Mouse (Mus musculus) CH12.LX (cell line): Measurements from ENCODE around the gene C1qtnf1. TPM values are rescaled to one million over a fixed set of nuclear protein-coding genes. Genes with fewer than 3 reads are reported as not detected.
"Not testable (repeated sequence)": the region's sequence is repeated elsewhere in the genome, so short reads cannot be mapped to it uniquely, and the experiment has no call there.

Experiments used
- DNase-seq: peaks from one replicate; pipeline ENCODE4 v3.0.0-alpha.2; 2013; ENCODE audit errors: extremely low read depth
- H3K27ac ChIP-seq: 2 replicates; pipeline ENCODE4 v1.5.1; 2012; ENCODE audit warnings: low read depth, mild to moderate bottlenecking, control low read depth, moderate library complexity; ENCODE audit not compliant: insufficient read depth
- H3K27me3 ChIP-seq: replicated peaks from 2 replicates; pipeline ENCODE3; 2012; ENCODE audit warnings: inconsistent platforms
- H3K36me3 ChIP-seq, 2 experiments: replicated peaks in 1 of 2; 2 replicates each; pipeline versions ENCODE3 to v1.6.1; 2012; ENCODE audit warnings: inconsistent platforms in 1 of 2, low read length in 1 of 2, mild to moderate bottlenecking in 1 of 2, mixed read lengths in 1 of 2, moderate library complexity in 1 of 2; ENCODE audit not compliant: control insufficient read depth in 1 of 2, insufficient read depth in 1 of 2
- H3K4me1 ChIP-seq, 2 experiments: 2 replicates each; pipeline ENCODE4 v1.6.1; 2012; ENCODE audit warnings: inconsistent platforms in 1 of 2, moderate library complexity in 1 of 2; ENCODE audit not compliant: insufficient read depth in 2 of 2, control insufficient read depth in 1 of 2
- H3K4me2 ChIP-seq: 2 replicates; pipeline ENCODE4 v1.6.1; 2012; ENCODE audit warnings: low read depth, mild to moderate bottlenecking, control low read depth; ENCODE audit not compliant: poor library complexity, insufficient read depth, severe bottlenecking
- H3K4me3 ChIP-seq, 3 experiments: fragments of 150-350 bp in 1 of 3; sonication (generic) in 1 of 3; replicated peaks in 1 of 3; 2 replicates each; pipeline versions ENCODE3 to v1.5.1; 2011 to 2012; ENCODE audit warnings: low read depth in 2 of 3, low read length in 2 of 3, mild to moderate bottlenecking in 2 of 3, moderate library complexity in 2 of 3, control low read depth in 1 of 3, improper control_type of control experiment in 1 of 3, inconsistent platforms in 1 of 3, mixed read lengths in 1 of 3; ENCODE audit not compliant: poor library complexity in 1 of 3
- H3K79me2 ChIP-seq: replicated peaks from 2 replicates; pipeline ENCODE4 v1.6.1; 2012; ENCODE audit warnings: mild to moderate bottlenecking, moderate library complexity; ENCODE audit not compliant: control insufficient read depth, poor library complexity, insufficient read depth, severe bottlenecking; ENCODE audit errors: extremely low read depth
- H3K9ac ChIP-seq: 2 replicates; pipeline ENCODE4 v1.6.1; 2012; ENCODE audit warnings: low read depth, mild to moderate bottlenecking, control low read depth, moderate library complexity; ENCODE audit not compliant: insufficient read depth
- H3K9me3 ChIP-seq: replicated peaks from 2 replicates; pipeline ENCODE3; 2012; ENCODE audit warnings: low read length, inconsistent platforms, mixed read lengths
- BHLHE40 ChIP-seq: IDR thresholded peaks from 2 replicates; pipeline ENCODE4 v1.6.1; 2011; ENCODE audit warnings: mild to moderate bottlenecking, low read depth, low read length, improper control_type of control experiment
- CHD2 ChIP-seq: IDR thresholded peaks from 2 replicates; pipeline ENCODE4 v1.6.1; 2011; ENCODE audit warnings: low read length, improper control_type of control experiment
- ELF1 ChIP-seq: IDR thresholded peaks from 2 replicates; pipeline ENCODE4 v1.6.1; 2014; ENCODE audit warnings: low read depth, mild to moderate bottlenecking, inconsistent platforms, low read length, improper control_type of control experiment
- ETS1 ChIP-seq: conservative IDR thresholded peaks from 2 replicates; pipeline ENCODE4 v1.6.1; 2012; ENCODE audit warnings: low read depth, mild to moderate bottlenecking, inconsistent platforms, low read length, improper control_type of control experiment, moderate library complexity
- GABPA ChIP-seq: IDR thresholded peaks from 2 replicates; pipeline ENCODE4 v1.6.1; 2012; ENCODE audit warnings: low read depth, low read length, improper control_type of control experiment, inconsistent platforms; ENCODE audit not compliant: insufficient replicate concordance
- JUN ChIP-seq: IDR thresholded peaks from 2 replicates; pipeline ENCODE4 v1.6.1; 2011; ENCODE audit warnings: low read depth, mild to moderate bottlenecking, low read length, improper control_type of control experiment, moderate library complexity; ENCODE audit not compliant: insufficient read depth
- JUND ChIP-seq: conservative IDR thresholded peaks from 2 replicates; pipeline ENCODE4 v1.6.1; 2011; ENCODE audit warnings: low read depth, low read length, improper control_type of control experiment
- KAT2A ChIP-seq: IDR thresholded peaks from 2 replicates; pipeline ENCODE4 v1.6.1; 2012; ENCODE audit warnings: low read length, improper control_type of control experiment, inconsistent platforms; ENCODE audit not compliant: insufficient replicate concordance
- MAX ChIP-seq: IDR thresholded peaks from 2 replicates; pipeline ENCODE4 v1.6.1; 2011; ENCODE audit warnings: low read length, improper control_type of control experiment
- MAZ ChIP-seq: IDR thresholded peaks from 2 replicates; pipeline ENCODE4 v1.6.1; 2012; ENCODE audit warnings: low read depth, mild to moderate bottlenecking, inconsistent platforms, low read length, improper control_type of control experiment, moderate library complexity
- MEF2A ChIP-seq: IDR thresholded peaks from 2 replicates; pipeline ENCODE4 v1.6.1; 2014; ENCODE audit warnings: low read depth, mild to moderate bottlenecking, inconsistent platforms, low read length, improper control_type of control experiment, borderline replicate concordance
- MYC ChIP-seq: IDR thresholded peaks from 2 replicates; pipeline ENCODE4 v1.6.1; 2011; ENCODE audit warnings: low read depth, mild to moderate bottlenecking, improper control_type of control experiment, low read length
- NELFE ChIP-seq: IDR thresholded peaks from 2 replicates; pipeline ENCODE4 v1.6.1; 2011; ENCODE audit warnings: low read depth, low read length, improper control_type of control experiment
- NRF1 ChIP-seq: IDR thresholded peaks from 2 replicates; pipeline ENCODE4 v1.6.1; 2014; ENCODE audit warnings: low read depth, mild to moderate bottlenecking, inconsistent platforms, low read length, improper control_type of control experiment, moderate library complexity
- PAX5 ChIP-seq: IDR thresholded peaks from 2 replicates; pipeline ENCODE4 v1.6.1; 2012; ENCODE audit warnings: low read length, inconsistent platforms, mixed read lengths
- POLR2A ChIP-seq: IDR thresholded peaks from 2 replicates; pipeline ENCODE4 v1.6.1; 2011; ENCODE audit warnings: low read depth, mild to moderate bottlenecking, improper control_type of control experiment, low read length
- SMC3 ChIP-seq: IDR thresholded peaks from 2 replicates; pipeline ENCODE4 v1.6.1; 2011; ENCODE audit warnings: low read depth, low read length, improper control_type of control experiment
- UBTF ChIP-seq: IDR thresholded peaks from 2 replicates; pipeline ENCODE4 v1.6.1; 2012; ENCODE audit warnings: low read depth, mild to moderate bottlenecking, inconsistent platforms, low read length, improper control_type of control experiment, moderate library complexity
- USF2 ChIP-seq: conservative IDR thresholded peaks from 2 replicates; pipeline ENCODE4 v1.6.1; 2011; ENCODE audit warnings: low read depth, low read length, improper control_type of control experiment
- ZKSCAN1 ChIP-seq: IDR thresholded peaks from 2 replicates; pipeline ENCODE4 v1.6.1; 2012; ENCODE audit warnings: low read depth, inconsistent platforms, low read length, improper control_type of control experiment, borderline replicate concordance
- dilution Hi-C: fragments of 300-500 bp; cut with MboI; formaldehyde crosslinking; loops from 2 replicates; pipeline ENCODE4 v1.14.3; 2020; ENCODE audit warnings: low sequenced_read_pairs; ENCODE audit not compliant: extremely low pct_unique_long_range_greater_than_20kb, extremely low pct_ligation_motif_present
- in situ Hi-C: fragments of 300-500 bp; cut with MboI; formaldehyde crosslinking; loops from 3 replicates; pipeline ENCODE4 v1.14.3; 2019; ENCODE audit warnings: low sequenced_read_pairs, low pct_ligation_motif_present, low pct_unique_long_range_greater_than_20kb, mixed read lengths
- polyA plus RNA-seq: library from polyadenylated mRNA; unstranded; fragments of >175 nt; gene quantifications from 2 replicates; pipeline ENCODE4 v1.2.1, GENCODE M21; 2012; ENCODE audit warnings: low read depth; ENCODE audit not compliant: insufficient read length
- total RNA-seq, 2 experiments: library from RNA; depleted of rRNA; stranded (reverse); fragments of 300-350 nt in 1 of 2; fragments of >200 nt in 1 of 2; gene quantifications; 2 replicates each; pipeline ENCODE4 v1.2.3; 2012 to 2014

C1qtnf1 gene
- total and polyA plus RNA-seq, 3 experiments = 0.13 to 0.19 TPM; not detected in 1

GRCm38 (mm10) chr11:118387816-118388215, 40.2 kb upstream of the C1qtnf1 start:
- in situ Hi-C loops = not testable (repeated sequence)
- peaks cover 6 to 23% of the 10 kb centered on the region in 2 experiments for H3K36me3 ChIP-seq

GRCm38 (mm10) chr11:118393991-118394390, 34.0 kb upstream of the C1qtnf1 start:
- H3K27ac ChIP-seq = no peak overlapping the region
- no peak for TF ChIP-seq GABPA
- TF ChIP-seq POLR2A = no peak
- TF ChIP-seq NELFE = no peak
- no peak for TF ChIP-seq MAX
- TF ChIP-seq JUN = no peak
- no peak for TF ChIP-seq BHLHE40
- TF ChIP-seq JUND = no peak
- TF ChIP-seq SMC3 = no peak
- TF ChIP-seq USF2 = no peak
- TF ChIP-seq UBTF = no peak
- no peak for TF ChIP-seq PAX5
- no peak for TF ChIP-seq NRF1
- no peak for TF ChIP-seq KAT2A
- TF ChIP-seq ELF1 = no peak
- TF ChIP-seq ETS1 = no peak
- TF ChIP-seq MEF2A = no peak
- no peak for TF ChIP-seq MAZ
- no peak for TF ChIP-seq MYC
- no peak for TF ChIP-seq CHD2
- no peak for TF ChIP-seq ZKSCAN1
- in situ Hi-C loops (no loop called here), dilution Hi-C loops (no loop called here)
- H3K4me3 ChIP-seq = no peak overlapping the region
- peaks cover 62 to 85% of the 10 kb centered on the region in 2 experiments for H3K36me3 ChIP-seq
- H3K79me2 ChIP-seq = no peaks in the 10 kb centered on the region
- H3K4me1 ChIP-seq = peaks cover 0 to 3% of the 10 kb centered on the region in 2 experiments; a peak in 1 of 4 replicates
- peaks cover 28% of the 10 kb centered on the region for H3K9me3 ChIP-seq
- H3K9ac ChIP-seq = no peak overlapping the region
- no peaks in the 10 kb centered on the region for H3K27me3 ChIP-seq
- H3K4me2 ChIP-seq = no peak overlapping the region
- DNase-seq = no peak

More at GRCm38 (mm10) chr11:118387816-118388215, 40.2 kb upstream of the C1qtnf1 start:
- H3K4me3 ChIP-seq, DNase-seq, H3K4me2 ChIP-seq, H3K27ac ChIP-seq, H3K4me1 ChIP-seq, H3K9me3 ChIP-seq, H3K27me3 ChIP-seq, H3K79me2 ChIP-seq, H3K9ac ChIP-seq, dilution Hi-C loops: not testable (repeated sequence)
